Mouse (Mus musculus) kidney, postnatal 25 days (tissue): ENCODE data around the gene Clmn.
"Not testable (repeated sequence)": the region's sequence is repeated elsewhere in the genome, so short reads cannot be mapped to it uniquely, and the experiment has no call there.

Experiments
- DNase-seq, 2 experiments: peaks; one replicate each; pipeline ENCODE4 v3.0.0; 2021; ENCODE audit warnings: mixed read lengths in 2 of 2

Clmn gene

DNA sequence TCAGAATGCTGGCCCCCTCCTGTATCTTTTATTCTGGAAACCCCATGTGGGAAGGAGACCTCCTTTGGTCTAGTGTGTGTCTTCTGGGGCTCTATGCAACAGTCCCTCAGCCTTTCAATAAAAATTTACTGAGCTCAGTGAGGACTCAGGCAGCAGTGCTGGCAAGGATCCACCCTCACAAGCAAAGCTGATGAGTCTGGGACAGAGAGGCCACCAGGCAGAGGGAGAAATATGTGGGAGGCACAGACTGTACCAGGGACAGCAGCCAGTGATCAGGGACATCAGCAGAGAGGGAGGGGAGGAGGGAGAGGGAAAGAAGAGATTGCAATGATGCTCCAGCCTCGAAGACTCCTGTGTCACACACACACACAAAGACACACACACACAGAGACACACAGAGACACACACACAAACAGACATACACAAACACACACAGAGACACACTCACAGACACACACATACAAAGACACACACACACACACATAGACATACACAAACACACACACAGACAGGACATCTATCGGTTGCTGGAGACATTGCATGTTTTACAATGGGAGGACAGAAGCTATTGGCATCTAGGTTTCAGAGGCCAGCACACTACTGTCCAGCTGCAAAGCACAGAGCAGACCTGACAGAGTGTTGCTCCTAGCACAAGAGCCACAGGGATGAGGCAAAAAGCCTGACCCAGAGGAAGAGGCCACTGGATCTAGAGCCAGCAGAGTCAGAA, 27.6 kb downstream of the Clmn start:
- DNase-seq, result peak; percentile 71 to 82

DNA sequence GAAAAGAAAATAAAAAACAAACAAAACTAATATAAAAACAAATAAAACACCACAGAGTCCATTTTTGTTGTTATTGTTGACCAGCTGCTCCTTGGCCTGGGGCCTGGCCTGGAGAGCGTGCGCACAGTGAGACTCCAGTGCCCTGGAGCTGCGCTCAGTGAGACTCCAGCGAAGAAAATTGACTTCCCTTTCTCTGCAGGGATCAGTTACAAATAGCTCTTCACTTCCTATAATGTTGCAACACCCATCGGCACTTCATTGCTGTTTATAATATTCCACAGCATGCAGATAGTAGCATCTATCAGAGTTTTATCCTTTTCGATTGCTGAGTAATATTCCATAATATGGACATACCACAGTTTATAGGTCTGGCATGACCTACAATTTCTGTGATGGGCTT, 28.6 kb downstream of the Clmn start:
- no peak for DNase-seq

DNA sequence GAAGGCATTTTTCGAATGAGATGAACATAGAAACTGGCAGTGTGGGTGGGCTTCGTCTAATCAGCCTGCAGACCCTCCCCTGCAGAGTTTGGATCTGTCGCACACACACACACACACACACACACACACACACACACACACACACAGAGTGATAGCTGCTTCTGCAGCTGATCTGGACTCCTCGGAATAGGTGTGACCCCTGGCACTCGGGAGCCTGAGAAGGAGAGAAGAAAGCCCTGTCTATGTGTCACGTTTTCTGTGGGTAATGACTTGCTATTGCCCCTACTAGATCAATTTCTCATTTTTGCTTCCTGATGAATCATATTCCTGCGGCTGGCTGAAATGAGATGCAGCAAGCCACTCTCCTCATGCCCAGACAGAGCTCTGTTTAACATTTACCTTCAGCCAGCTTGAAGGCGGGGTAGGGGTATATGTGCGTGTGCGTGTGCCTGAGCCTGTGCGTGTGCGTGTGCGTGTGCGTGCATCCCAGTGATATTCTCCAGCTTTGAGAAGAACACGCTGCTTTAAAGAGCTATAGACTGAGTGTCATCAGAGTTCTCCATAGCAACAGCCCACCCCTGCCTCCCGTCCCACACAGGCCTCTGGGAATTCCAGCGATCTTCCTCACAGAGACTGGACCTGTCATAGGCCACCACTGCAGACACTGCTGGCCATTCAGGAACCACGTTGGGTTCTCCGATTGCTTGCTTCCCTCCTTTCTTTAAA, 29.3 kb downstream of the Clmn start:
- no peak for DNase-seq

DNA sequence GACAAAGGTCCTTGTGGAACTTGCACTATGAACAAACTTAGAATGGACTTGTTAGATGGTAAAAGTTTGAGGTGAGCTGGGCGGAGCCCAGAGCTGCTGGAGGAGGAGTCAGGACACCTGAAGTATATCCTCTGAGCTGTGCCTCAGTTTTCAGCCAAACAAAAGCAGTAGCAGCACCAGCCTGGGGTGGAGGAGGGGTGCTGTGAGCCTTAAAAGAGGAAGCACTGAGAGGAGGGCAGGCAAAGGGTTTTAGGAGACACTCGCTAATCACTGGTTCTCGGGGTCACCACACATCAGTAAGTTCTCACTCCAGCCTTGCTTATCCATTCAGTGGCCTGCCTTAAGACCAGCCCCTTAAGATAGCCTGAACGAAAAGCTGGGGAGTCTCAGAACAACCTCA, 30.1 kb downstream of the Clmn start:
- no peak for DNase-seq

DNA sequence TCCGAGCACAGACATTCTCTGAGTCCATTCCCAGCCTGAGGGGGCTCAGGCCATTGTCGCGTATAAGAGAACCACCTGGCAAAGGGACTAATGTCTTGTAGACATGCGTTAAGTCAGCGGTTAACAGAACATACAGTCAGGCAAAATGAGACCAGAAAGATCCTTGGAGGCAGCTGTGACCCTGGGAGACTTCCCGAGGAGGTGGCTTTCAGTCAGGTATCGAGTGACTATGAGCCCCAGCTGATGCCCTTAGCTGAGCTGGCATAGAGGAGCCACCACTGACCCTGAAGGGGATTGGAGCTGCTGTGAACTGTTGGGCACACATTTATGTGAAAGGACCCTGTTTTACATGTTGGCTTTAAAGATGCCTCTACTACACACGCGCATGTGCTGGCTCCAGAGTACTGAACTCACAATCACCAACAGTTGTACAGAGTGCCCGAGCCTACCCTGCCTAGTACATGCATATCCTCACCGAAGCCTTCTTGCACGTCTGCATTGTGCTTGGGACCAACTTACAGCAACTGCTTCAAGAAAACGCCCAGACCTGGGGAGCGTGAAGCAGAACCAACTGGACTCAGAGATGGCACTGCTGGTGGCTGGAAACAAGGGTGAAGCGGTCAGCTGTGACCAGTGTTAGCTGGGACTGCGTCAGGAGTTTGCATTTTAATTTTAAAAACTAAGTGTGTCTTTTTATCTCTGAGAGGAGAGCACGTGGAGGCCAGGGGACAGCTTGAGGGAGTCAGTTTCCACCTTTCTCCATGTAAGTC, 34.0 kb downstream of the Clmn start:
- peak; percentile 59 to 88 for DNase-seq

DNA sequence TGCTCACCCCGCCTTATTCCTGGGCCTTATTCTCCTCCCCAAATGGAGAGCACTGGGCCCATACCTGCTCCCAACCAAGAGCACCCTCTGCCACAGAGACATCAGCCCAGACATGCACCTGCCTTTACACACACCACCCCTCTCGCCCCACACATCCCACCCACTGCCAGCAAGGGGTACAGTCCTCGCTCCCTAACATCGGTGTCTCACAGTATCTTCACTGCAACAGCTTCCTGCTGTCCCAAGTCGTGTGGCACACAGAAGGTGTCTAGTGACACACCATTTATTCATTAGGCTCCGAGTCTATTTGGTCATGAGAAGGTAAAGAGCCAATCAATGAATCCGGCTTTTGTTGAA, 34.6 kb downstream of the Clmn start:
- no peak for DNase-seq

DNA sequence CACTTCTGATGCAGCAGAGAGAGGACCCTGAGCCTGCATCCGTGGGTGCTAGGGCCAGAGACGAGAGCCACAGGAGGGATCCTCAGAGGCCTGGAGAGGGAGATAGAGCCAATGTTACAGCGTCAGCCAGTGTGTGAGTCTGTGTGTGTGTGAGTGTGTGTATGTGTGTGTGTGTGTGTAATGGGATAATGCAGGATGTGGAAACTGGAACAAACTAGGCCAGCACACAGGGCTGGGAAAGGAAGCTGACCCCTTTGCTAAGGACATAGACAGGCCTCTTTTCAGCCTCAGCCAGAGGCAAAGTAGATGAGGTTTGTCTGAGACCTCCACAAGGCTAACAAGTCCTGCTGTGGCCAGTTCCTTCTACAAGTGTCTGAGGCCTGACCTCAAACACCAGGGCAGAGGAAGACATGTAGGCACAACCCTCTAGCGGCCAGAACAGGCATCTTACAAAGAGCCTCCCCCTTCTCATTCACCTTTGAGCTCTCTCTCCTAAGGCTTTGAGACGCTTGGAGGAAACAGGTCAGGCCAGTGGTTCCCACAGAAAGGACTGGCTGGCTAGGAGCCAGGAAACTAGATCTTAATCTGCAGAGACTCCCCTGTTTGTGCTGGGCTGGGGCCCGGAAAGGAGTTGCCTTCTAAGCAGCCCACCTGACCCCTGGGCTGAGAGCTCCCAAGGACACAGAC, 35.1 kb downstream of the Clmn start:
- peak; percentile 94 for DNase-seq

DNA sequence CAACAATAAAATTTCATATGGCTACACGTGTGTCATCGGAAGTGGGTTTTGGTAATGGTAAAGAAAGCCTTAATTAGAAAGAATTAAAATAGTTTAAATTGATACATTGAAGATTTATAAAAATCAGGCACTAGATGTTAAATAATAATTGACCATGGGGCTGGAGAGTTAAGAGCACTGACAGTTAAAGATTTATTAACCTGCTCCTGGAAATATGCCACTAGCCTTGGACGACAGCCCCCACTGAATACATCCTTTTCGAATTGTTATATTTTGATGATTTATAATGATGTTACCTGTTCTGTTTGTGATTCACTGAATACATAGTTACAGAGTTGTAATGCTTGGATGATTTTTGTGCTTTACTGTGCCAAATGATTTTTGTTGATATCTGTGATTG, 35.9 kb downstream of the Clmn start:
- not testable (repeated sequence) for DNase-seq

DNA sequence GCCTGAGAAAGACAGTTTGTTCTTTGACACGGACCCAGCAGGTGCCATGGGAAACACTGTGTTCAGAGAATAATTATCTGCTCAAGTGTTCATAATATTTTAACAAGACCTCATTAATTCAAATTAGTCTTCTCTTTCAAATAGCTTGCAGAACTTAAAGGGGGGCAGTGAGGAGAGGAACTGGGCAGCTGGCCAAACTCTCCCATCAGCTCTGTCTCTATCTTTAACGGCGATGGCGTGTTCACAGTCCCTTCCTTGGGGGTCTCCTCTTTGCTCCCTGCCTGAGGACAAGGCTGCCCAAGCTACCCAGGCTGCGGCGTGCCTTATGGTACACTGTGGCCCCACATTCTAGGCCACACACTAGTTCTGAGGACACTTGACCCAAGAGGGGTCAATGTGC, 37.2 kb downstream of the Clmn start:
- DNase-seq, result no peak

DNA sequence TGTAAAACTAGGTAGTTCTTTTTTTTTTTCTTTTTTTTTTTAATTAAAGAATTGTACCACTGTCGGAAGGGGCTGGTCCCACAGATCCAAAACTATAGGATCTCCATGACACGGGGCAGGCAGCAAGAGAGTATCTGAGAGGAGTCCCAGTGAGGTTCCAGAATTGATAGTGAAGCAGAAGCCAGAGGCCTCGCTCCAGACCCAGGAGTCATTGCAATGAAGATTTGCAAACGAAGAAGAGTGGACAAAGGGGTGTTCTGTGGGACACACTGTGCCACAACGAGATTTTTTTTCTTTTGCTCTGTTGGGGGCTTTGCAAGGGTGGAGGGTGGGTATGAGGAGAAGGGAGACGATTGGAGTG, 40.0 kb downstream of the Clmn start:
- no peak for DNase-seq

DNA sequence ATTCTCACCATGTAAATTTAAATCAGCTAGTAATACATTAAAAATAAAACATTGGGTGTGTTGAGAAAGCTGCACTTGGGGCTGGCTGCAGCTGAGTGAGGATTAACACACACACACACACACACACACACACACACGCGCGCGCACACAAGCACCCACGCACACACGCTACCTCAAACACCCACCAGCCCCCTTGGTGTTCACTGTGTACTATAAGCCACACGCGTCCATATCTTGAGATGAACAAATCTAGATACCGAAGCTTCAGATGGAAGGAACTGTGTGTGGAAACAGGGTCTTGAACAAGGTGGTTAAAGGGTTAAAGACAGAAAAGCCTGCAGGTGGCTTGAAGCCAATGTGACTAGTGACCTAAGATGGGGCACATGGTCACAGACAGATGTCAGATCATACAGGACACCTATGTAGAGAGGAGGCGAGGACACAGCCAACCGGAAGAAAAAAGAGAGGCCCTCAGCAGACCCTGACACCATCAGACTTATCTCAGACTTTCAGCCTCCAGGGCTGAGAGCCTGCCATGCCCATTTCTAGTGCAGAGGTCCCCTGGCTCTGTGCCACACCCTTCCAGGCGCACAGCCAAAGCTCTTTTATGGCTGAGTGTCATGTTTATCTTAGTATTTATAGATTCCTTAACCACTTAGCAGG, 40.5 kb downstream of the Clmn start:
- DNase-seq, result peak; percentile 94 to 97

DNA sequence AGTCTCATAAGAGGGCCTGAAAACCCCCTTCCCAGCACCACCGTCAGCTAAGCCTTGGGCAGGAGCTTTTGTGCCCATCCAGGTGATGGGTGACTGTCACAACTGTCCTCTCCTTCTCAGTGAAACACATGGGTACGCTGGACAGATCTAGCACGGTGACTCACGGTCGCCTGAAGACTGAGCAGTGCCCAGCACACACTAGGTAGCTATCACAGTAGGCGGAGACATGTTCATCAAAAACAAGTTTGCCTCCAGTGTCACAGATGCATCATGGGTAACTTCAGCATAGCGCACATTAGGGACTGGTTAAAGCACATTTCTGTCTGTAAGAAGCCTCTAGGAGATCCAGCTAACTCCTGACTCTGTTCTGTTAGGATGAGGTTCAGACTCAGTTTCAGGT, 41.2 kb downstream of the Clmn start:
- no peak for DNase-seq

DNA sequence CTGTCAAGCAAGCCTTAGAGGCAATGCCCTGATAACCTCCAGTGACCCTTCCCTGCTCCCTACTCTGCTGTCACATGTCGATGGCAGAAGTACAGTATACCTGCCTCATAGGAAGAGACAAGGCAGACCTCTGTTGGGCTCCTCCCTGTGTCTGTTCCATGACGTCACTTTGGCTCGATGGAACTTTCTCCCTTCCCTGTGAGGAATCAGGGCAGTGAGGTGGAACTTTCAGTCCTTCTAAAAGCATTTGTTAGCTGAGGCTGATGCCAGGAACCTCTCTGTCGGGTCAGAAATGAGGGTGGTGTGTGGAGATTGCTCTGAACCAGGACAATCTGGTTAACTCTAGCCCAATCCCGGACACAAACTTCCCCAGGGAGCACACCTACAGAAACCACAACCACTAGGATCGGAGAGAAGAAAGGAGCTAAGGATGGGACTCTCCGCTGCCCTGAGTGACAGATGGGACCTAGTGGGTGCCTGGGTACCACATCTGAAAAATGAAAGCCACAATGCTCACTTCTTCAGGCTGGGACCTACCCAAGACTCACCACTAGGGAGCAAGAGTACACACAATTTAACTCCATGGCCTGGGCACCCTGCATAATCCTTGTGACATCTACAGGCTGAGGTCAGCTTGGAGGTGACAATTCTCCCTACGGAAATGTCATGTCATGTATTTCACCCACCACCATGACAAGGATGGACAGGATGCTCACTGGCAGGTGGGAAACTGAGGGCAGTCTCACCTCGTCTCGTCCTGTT, 41.9 kb downstream of the Clmn start:
- peak; percentile 61 to 91 for DNase-seq

DNA sequence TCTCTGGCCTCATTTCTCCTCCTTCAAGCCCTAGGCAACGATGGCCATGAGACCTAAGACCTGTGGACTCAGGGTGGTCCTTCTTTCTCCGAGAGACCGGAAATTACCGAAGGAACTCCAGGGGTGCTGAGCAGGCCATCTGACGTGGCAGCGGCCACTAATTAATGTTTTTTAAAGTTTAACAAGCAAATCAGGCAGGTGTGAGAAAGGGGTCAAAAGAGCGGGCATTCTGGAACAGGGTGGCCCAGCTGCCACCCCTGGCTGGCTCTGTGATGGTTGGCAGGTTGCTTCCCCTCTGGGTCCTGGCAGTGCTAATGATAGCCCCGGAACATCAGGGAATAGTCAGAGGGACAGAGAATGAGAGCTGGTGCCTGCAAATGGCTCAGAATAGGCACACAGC, 42.7 kb downstream of the Clmn start:
- DNase-seq, result peak; percentile 70 to 91

DNA sequence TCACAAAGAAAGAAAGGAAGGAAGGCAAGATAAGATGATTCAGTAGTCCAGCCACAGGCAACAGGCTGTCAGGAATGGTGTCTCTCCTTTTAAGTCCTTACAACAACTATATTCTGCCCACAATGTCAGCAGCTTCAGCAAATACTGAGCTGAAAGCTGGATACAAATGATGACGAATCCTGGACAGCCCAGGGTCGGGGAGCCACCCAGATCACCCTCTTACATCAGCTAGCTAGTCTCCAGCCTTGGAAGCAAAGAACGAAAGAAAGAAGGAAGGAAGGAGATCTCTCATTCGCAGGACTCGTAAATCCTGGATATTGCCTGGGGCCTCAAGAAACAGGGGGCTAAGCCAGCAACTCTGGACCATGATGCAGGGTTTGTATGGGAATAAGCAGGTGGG, 44.8 kb downstream of the Clmn start:
- no peak for DNase-seq

DNA sequence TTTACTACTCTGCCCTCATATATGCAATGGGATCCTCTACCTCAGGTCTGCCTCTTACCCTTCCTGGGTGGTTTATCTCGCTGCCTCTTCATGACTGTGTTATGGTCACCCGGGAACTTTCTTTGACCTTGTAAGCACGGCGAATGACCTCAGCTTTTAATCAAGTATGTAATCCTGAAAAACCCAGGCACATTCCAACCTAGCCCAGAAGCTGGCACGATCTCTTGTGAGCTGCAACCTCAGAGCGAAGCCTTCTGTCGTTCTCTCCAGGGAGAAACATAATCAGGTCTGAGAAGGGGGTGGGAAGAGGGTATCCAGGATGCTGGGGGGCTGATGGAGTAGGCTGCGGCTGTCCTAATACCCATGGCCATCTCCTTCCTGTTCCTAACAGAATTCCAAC, 45.8 kb downstream of the Clmn start:
- DNase-seq, result peak in 1 of 2 experiments; percentile 56

DNA sequence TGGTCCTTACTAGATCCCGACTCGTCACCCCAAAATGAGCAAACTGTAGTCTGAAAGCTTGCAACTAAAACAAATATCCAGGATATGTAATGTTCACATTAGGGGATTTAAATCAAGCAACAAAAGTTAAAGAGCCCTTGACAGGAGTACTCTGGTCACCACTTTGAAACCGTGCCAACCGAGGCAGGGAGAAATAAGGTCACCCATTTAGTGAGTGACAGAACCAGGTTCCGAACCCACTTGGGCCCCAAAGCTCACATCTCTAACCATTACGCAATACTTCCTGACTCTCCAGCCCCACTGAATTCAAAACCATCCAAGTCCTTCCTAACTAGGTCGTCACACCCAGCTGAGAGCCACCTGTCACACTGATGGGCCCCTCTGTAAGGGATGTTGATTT, 46.8 kb downstream of the Clmn start:
- DNase-seq, result peak; percentile 51 to 56

DNA sequence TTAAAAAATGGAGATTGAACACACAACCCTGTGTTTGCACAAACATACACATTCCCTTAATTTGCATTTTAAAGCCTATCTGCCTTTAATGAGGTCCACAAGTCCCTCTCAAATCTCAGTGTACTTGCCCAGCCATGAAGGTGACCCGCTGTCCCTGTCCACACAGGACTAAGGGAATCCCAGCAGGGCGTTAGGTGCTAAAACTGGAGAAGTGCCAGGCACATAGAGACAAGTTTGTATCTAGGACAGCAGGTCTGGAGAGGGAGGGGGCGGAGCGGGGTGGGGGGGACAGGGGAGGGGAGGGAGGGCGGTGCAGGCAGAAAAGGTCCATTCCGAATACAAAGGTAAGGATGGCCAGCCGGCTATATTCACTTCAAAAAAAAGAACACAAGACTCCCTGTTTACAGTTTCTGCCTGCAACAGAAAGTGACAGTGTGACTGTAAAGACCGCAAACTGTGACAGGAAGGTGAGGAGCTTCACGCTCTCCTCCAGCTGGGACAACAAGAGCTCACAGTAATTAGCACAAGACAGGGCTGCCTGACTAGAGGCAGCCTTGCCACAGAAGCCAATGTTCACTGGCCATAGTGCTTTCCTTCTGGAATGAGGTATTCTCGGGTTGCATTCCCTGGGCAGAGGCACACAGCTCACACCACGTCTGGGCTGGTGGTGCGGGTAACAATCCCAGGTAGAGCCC, 47.6 kb downstream of the Clmn start:
- peak; percentile 65 to 89 for DNase-seq

DNA sequence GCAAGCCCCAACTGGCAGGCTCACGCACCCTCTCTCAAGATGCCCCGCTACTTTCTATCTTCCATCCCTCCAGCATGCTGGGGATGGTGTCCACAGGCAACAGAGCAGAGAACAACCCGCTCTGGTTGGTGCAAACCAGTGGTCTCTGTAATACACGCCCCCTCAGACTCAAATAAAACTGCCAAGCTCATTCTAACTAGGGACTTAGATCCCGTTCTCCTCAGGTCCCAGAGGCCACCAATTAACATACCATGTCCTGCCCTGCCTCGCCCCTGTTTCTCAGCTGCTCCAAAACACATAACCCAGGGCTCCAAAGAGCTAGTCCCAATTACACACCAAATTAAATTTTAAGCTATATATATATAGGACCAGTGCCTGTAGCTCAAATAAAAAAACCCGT, 50.6 kb downstream of the Clmn start:
- DNase-seq, result no peak

DNA sequence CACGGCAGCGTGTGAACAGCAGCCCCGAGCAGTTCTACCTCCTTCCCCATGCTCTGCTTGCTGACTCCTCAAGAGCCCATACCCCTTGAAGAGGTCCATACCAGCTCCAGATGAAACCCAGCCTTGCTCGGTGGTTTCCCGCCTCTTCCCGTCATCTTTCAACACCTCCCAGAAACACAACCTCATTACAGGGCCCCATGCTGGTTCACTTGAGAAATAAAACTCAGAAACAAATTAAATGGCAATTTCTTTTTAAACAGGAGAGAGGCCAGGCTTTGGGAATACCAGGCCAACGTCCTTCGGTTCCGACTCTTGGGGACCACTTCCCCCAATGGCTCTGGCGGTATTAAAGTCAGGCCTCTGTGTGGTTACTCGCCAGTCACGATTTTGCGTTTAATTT, 51.1 kb downstream of the Clmn start:
- no peak for DNase-seq

DNA sequence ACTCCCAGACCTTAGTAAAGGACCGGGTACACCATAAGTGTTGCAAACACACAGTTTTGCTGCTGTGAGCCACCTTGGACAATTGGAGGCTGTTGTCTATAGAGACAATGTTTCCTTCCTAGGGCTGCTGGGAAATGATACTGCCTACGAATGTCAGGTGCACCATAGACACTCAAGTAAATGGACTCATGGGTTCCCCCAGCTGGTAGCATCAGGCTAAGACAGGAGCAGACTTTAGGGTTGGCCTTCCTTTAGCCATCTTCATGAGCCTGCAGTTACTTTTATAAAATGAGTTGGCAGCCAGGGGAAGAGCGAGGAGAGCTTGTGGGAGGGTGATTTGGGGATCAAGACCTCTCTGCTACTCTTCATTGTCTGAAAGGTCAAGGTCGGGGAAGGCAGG, 52.2 kb downstream of the Clmn start:
- DNase-seq, result peak in 1 of 2 experiments; percentile 44
